Mouse (Mus musculus): ENCODE results near the gene Mapk10. TPM values are rescaled to one million over a fixed set of nuclear protein-coding genes. Genes with fewer than 3 reads are reported as not detected.

Mapk10 gene
- total and polyA plus RNA-seq, 2 experiments from 2014 or later: 35.8 to 99.8 TPM

GRCm38 (mm10) chr5:102976540-102976939 is 234.6 kb downstream of the Mapk10 start:
- H3K9ac ChIP-seq (replicated peaks; ENCODE audit: low read length, poor library complexity, severe bottlenecking): no peak overlapping the region
- H3K4me3 ChIP-seq (ENCODE audit: low read depth, low read length): no peak overlapping the region
- H3K4me1 ChIP-seq (ENCODE audit: insufficient read depth, low read length): peaks cover 7% of the 10 kb centered on the region
- no peak overlapping the region for H3K4me2 ChIP-seq (ENCODE audit: low read depth, low read length, poor library complexity, severe bottlenecking)
- ATAC-seq (ENCODE audit: low FRiP score): no peak
- H3K36me3 ChIP-seq (ENCODE audit: insufficient read depth, low read length): no peaks in the 10 kb centered on the region
- TF ChIP-seq CTCF (IDR thresholded peaks at IDR 0.05): no peak
- no peak for DNase-seq (ENCODE audit: low spot score)
- no peaks in the 10 kb centered on the region for H3K27me3 ChIP-seq (ENCODE audit: insufficient read depth, low read length)
- no peak overlapping the region; the same call in 1 of the 2 replicates for H3K27ac ChIP-seq (ENCODE audit: low read depth, low read length)
- H3K9me3 ChIP-seq (ENCODE audit: low read length): no peaks in the 10 kb centered on the region

GRCm38 (mm10) chr5:102974400-102974799 is 236.7 kb downstream of the Mapk10 start:
- 36% methylated on average over 4 of the region's 4 CpGs for WGBS
- H3K4me3 ChIP-seq (ENCODE audit: low read depth, low read length): no peak overlapping the region
- TF ChIP-seq CTCF (IDR thresholded peaks at IDR 0.05): no peak
- no peaks in the 10 kb centered on the region for H3K27me3 ChIP-seq (ENCODE audit: insufficient read depth, low read length)
- no peak overlapping the region for H3K9ac ChIP-seq (replicated peaks; ENCODE audit: low read length, poor library complexity, severe bottlenecking)
- DNase-seq (ENCODE audit: low spot score) (peak; percentile 43), ATAC-seq (ENCODE audit: low FRiP score) (no peak)
- no peaks in the 10 kb centered on the region for H3K9me3 ChIP-seq (ENCODE audit: low read length)
- no peaks in the 10 kb centered on the region for H3K36me3 ChIP-seq (ENCODE audit: insufficient read depth, low read length)
- H3K4me2 ChIP-seq (ENCODE audit: low read depth, low read length, poor library complexity, severe bottlenecking): no peak overlapping the region
- H3K27ac ChIP-seq (ENCODE audit: low read depth, low read length): 0 out of 2 replicates have a peak overlapping the region, but pooled peaks have one; percentile 32
- H3K4me1 ChIP-seq (ENCODE audit: insufficient read depth, low read length): peaks cover 7% of the 10 kb centered on the region

GRCm38 (mm10) chr5:102964396-102964795 is 246.7 kb downstream of the Mapk10 start:
- Histone ChIP-seq H3K27ac (ENCODE audit: low read depth, low read length) (no peak overlapping the region), H3K9me3 (ENCODE audit: low read length) (no peaks in the 10 kb centered on the region), H3K9ac (replicated peaks; ENCODE audit: low read length, poor library complexity, severe bottlenecking) (no peak overlapping the region), H3K4me3 (ENCODE audit: low read depth, low read length) (no peak overlapping the region), H3K27me3 (ENCODE audit: insufficient read depth, low read length) (no peaks in the 10 kb centered on the region), H3K4me2 (ENCODE audit: low read depth, low read length, poor library complexity, severe bottlenecking) (no peak overlapping the region), H3K4me1 (ENCODE audit: insufficient read depth, low read length) (no peaks in the 10 kb centered on the region), H3K36me3 (ENCODE audit: insufficient read depth, low read length) (0 out of 2 replicates have a peak, but pooled peaks cover 5% of the 10 kb centered on the region)
- no peak for TF ChIP-seq CTCF (IDR thresholded peaks at IDR 0.05)
- WGBS: 90% methylated on average over 5 of the region's 5 CpGs
- no peak for DNase-seq (ENCODE audit: low spot score)
- ATAC-seq (ENCODE audit: low FRiP score): no peak

GRCm38 (mm10) chr5:102953414-102953813 is 257.7 kb downstream of the Mapk10 start:
- ATAC-seq (ENCODE audit: low FRiP score) (no peak), DNase-seq (ENCODE audit: low spot score) (peak; percentile 14)
- Histone ChIP-seq H3K27me3 (ENCODE audit: insufficient read depth, low read length) (no peaks in the 10 kb centered on the region), H3K4me3 (ENCODE audit: low read depth, low read length) (no peak overlapping the region), H3K9ac (replicated peaks; ENCODE audit: low read length, poor library complexity, severe bottlenecking) (no peak overlapping the region), H3K4me1 (ENCODE audit: insufficient read depth, low read length) (no peaks in the 10 kb centered on the region), H3K27ac (ENCODE audit: low read depth, low read length) (no peak overlapping the region), H3K36me3 (ENCODE audit: insufficient read depth, low read length) (no peaks in the 10 kb centered on the region), H3K4me2 (ENCODE audit: low read depth, low read length, poor library complexity, severe bottlenecking) (no peak overlapping the region), H3K9me3 (ENCODE audit: low read length) (no peaks in the 10 kb centered on the region)
- 91% methylated on average over 8 of the region's 8 CpGs for WGBS
- no peak for TF ChIP-seq CTCF (IDR thresholded peaks at IDR 0.05)

GRCm38 (mm10) chr5:102952918-102953317 is 258.2 kb downstream of the Mapk10 start:
- Histone ChIP-seq H3K4me2 (ENCODE audit: low read depth, low read length, poor library complexity, severe bottlenecking) (no peak overlapping the region), H3K27ac (ENCODE audit: low read depth, low read length) (no peak overlapping the region), H3K9me3 (ENCODE audit: low read length) (no peaks in the 10 kb centered on the region), H3K4me3 (ENCODE audit: low read depth, low read length) (no peak overlapping the region), H3K4me1 (ENCODE audit: insufficient read depth, low read length) (no peaks in the 10 kb centered on the region), H3K27me3 (ENCODE audit: insufficient read depth, low read length) (no peaks in the 10 kb centered on the region), H3K9ac (replicated peaks; ENCODE audit: low read length, poor library complexity, severe bottlenecking) (no peak overlapping the region), H3K36me3 (ENCODE audit: insufficient read depth, low read length) (no peaks in the 10 kb centered on the region)
- WGBS: 76% methylated on average over 3 of the region's 3 CpGs
- no peak for TF ChIP-seq CTCF (IDR thresholded peaks at IDR 0.05)
- ATAC-seq (ENCODE audit: low FRiP score): no peak
- no peak for DNase-seq (ENCODE audit: low spot score)

GRCm38 (mm10) chr5:102947061-102947711 is 263.9 kb downstream of the Mapk10 start:
- DNase-seq (ENCODE audit: low spot score): no peak
- no peak overlapping the region for H3K9ac ChIP-seq (replicated peaks; ENCODE audit: low read length, poor library complexity, severe bottlenecking)
- H3K27ac ChIP-seq (ENCODE audit: low read depth, low read length): no peak overlapping the region
- H3K4me3 ChIP-seq (ENCODE audit: low read depth, low read length): no peak overlapping the region
- H3K4me2 ChIP-seq (ENCODE audit: low read depth, low read length, poor library complexity, severe bottlenecking): no peak overlapping the region
- no peaks in the 10 kb centered on the region for H3K4me1 ChIP-seq (ENCODE audit: insufficient read depth, low read length)
- TF ChIP-seq CTCF (IDR thresholded peaks at IDR 0.05): no peak
- 79% methylated on average over 8 of the region's 8 CpGs for WGBS
- H3K9me3 ChIP-seq (ENCODE audit: low read length): no peaks in the 10 kb centered on the region
- H3K27me3 ChIP-seq (ENCODE audit: insufficient read depth, low read length): no peaks in the 10 kb centered on the region
- ATAC-seq (ENCODE audit: low FRiP score): no peak
- H3K36me3 ChIP-seq (ENCODE audit: insufficient read depth, low read length): no peaks in the 10 kb centered on the region

Data from midbrain, postnatal 0 days (tissue).